Mouse (Mus musculus): Measurements from ENCODE around the gene Map3k3. TPM values are rescaled to one million over a fixed set of nuclear protein-coding genes. Genes with fewer than 3 reads are reported as not detected.
"Not testable (repeated sequence)": the region's sequence is repeated elsewhere in the genome, so short reads cannot be mapped to it uniquely, and the experiment has no call there.

The Map3k3 gene
- polyA plus RNA-seq, 1 experiment from 2014 or later = 43.9 TPM

- CTCF ChIA-PET = interaction anchor here (1.2 to 1.7 kb wide), 2 partner anchors 10 to 14 kb away, joined by 3 to 4 read pairs; no protein-coding TSS in a partner anchor
- ATAC-seq (peak; percentile 52), DNase-seq (ENCODE audit: low read depth, low spot score) (no peak)
- no peaks in the 10 kb centered on the region for H3K27me3 ChIP-seq
- no peak for TF ChIP-seq CTCF (IDR thresholded peaks at IDR 0.05)
- POLR2A ChIA-PET = interaction anchor here (1.1 kb wide), 1 partner anchor 17 kb away, joined by 3 read pairs; no protein-coding TSS in a partner anchor
- in situ Hi-C loops (cut with MboI; ENCODE audit: low pct_unique_long_range_greater_than_20kb) = no loop called here
Observed at GRCm38 (mm10) chr11:106192657-106193370, 108.4 kb downstream of the Map3k3 start.

GRCm38 (mm10) chr11:106193371-106194154 is 109.2 kb downstream of the Map3k3 start:
- CTCF ChIA-PET = interaction anchor here (1.2 to 1.7 kb wide), 4 partner anchors 9 to 15 kb away, joined by 3 to 5 read pairs (median 4); no protein-coding TSS in a partner anchor

GRCm38 (mm10) chr11:106194155-106194541 is 109.7 kb downstream of the Map3k3 start:
- DNase-seq (ENCODE audit: low read depth, low spot score) = no peak
- in situ Hi-C loops (cut with MboI; ENCODE audit: low pct_unique_long_range_greater_than_20kb) = no loop called here
- no peak for TF ChIP-seq CTCF (IDR thresholded peaks at IDR 0.05)
- ChIA-PET CTCF (interaction anchor here (1.2 to 1.7 kb wide), 3 partner anchors 12 to 16 kb away, joined by 3 to 5 read pairs (median 4); no protein-coding TSS in a partner anchor), POLR2A (interaction anchor here (1.0 to 1.9 kb wide), 2 partner anchors 33 to 46 kb away, joined by 3 to 6 read pairs; no protein-coding TSS in a partner anchor)
- no peak for ATAC-seq
- H3K27me3 ChIP-seq = no peaks in the 10 kb centered on the region

More at GRCm38 (mm10) chr11:106193371-106194154, 109.2 kb downstream of the Map3k3 start:
- no peaks in the 10 kb centered on the region for H3K27me3 ChIP-seq
- POLR2A ChIA-PET = interaction anchor here (1.0 to 1.9 kb wide), 2 partner anchors 32 to 45 kb away, joined by 3 to 6 read pairs; no protein-coding TSS in a partner anchor
- DNase-seq (ENCODE audit: low read depth, low spot score) (peak; percentile 87), ATAC-seq (peak; percentile 94)
- in situ Hi-C loops (cut with MboI; ENCODE audit: low pct_unique_long_range_greater_than_20kb) = no loop called here
- TF ChIP-seq CTCF (IDR thresholded peaks at IDR 0.05) = no peak

- H3K27me3 ChIP-seq = no peaks in the 10 kb centered on the region
- DNase-seq (ENCODE audit: low read depth, low spot score) (no peak), ATAC-seq (no peak)
- no peak for TF ChIP-seq CTCF (IDR thresholded peaks at IDR 0.05)
- POLR2A ChIA-PET = interaction anchor here (1.0 to 1.9 kb wide), 2 partner anchors 13 to 46 kb away, joined by 5 to 6 read pairs; no protein-coding TSS in a partner anchor
- CTCF ChIA-PET = interaction anchor here (1.3 kb wide), 1 partner anchor 13 kb away, joined by 5 read pairs; no protein-coding TSS in a partner anchor
- in situ Hi-C loops (cut with MboI; ENCODE audit: low pct_unique_long_range_greater_than_20kb) = no loop called here
Observed at GRCm38 (mm10) chr11:106194891-106195290, 110.5 kb downstream of the Map3k3 start.

GRCm38 (mm10) chr11:106195341-106195740 is 110.9 kb downstream of the Map3k3 start:
- in situ Hi-C loops (cut with MboI; ENCODE audit: low pct_unique_long_range_greater_than_20kb) = no loop called here
- TF ChIP-seq CTCF (IDR thresholded peaks at IDR 0.05) = no peak
- ATAC-seq (no peak), DNase-seq (ENCODE audit: low read depth, low spot score) (no peak)
- POLR2A ChIA-PET = interaction anchor here (1.0 kb wide), 1 partner anchor 13 kb away, joined by 5 read pairs; no protein-coding TSS in a partner anchor
- CTCF ChIA-PET = interaction anchor here (1.2 kb wide), 1 partner anchor 12 kb away, joined by 6 read pairs; no protein-coding TSS in a partner anchor
- no peaks in the 10 kb centered on the region for H3K27me3 ChIP-seq

- no peaks in the 10 kb centered on the region for H3K27me3 ChIP-seq
- POLR2A ChIA-PET = no interaction called here
- CTCF ChIA-PET = no interaction called here
- ATAC-seq (no peak), DNase-seq (ENCODE audit: low read depth, low spot score) (no peak)
- in situ Hi-C loops (cut with MboI; ENCODE audit: low pct_unique_long_range_greater_than_20kb) = no loop called here
- TF ChIP-seq CTCF (IDR thresholded peaks at IDR 0.05) = no peak
Observed at GRCm38 (mm10) chr11:106198277-106198676, 113.9 kb downstream of the Map3k3 start.

GRCm38 (mm10) chr11:106199997-106200396 is 115.6 kb downstream of the Map3k3 start:
- in situ Hi-C loops (cut with MboI; ENCODE audit: low pct_unique_long_range_greater_than_20kb); DNase-seq (ENCODE audit: low read depth, low spot score); CTCF ChIA-PET; ATAC-seq; H3K27me3 ChIP-seq; POLR2A ChIA-PET: not testable (repeated sequence)

- in situ Hi-C loops (cut with MboI; ENCODE audit: low pct_unique_long_range_greater_than_20kb) = no loop called here
- DNase-seq (ENCODE audit: low read depth, low spot score) = no peak
- ATAC-seq = no peak
- no peak for TF ChIP-seq CTCF (IDR thresholded peaks at IDR 0.05)
- ChIA-PET POLR2A (no interaction called here), CTCF (no interaction called here)
- no peaks in the 10 kb centered on the region for H3K27me3 ChIP-seq
Observed at GRCm38 (mm10) chr11:106200756-106201155, 116.3 kb downstream of the Map3k3 start.

GRCm38 (mm10) chr11:106201337-106202122 is 117.1 kb downstream of the Map3k3 start:
- ATAC-seq (no peak), DNase-seq (ENCODE audit: low read depth, low spot score) (no peak)
- TF ChIP-seq CTCF (IDR thresholded peaks at IDR 0.05) = no peak
- no peaks in the 10 kb centered on the region for H3K27me3 ChIP-seq
- ChIA-PET CTCF (no interaction called here), POLR2A (interaction anchor here (0.6 to 0.8 kb wide), 2 partner anchors 10 to 109 kb away, joined by 3 to 4 read pairs; no protein-coding TSS in a partner anchor)
- in situ Hi-C loops (cut with MboI; ENCODE audit: low pct_unique_long_range_greater_than_20kb) = no loop called here

- ChIA-PET CTCF (interaction anchor here (0.7 kb wide), 1 partner anchor 9 kb away, joined by 3 read pairs; no protein-coding TSS in a partner anchor), POLR2A (no interaction called here)
- no peaks in the 10 kb centered on the region for H3K27me3 ChIP-seq
- ATAC-seq (no peak), DNase-seq (ENCODE audit: low read depth, low spot score) (no peak)
- no peak for TF ChIP-seq CTCF (IDR thresholded peaks at IDR 0.05)
- in situ Hi-C loops (cut with MboI; ENCODE audit: low pct_unique_long_range_greater_than_20kb) = no loop called here
Observed at GRCm38 (mm10) chr11:106202123-106202465, 117.7 kb downstream of the Map3k3 start, which contains the start of gene Strada. Gene Strada (minus strand): TSS chr11:106202168.

Other genes with a start within 250 kb of the Map3k3 start
- 31.6 TPM for gene Cyb561, start 131.3 kb upstream of the Map3k3 start, polyA plus RNA-seq (2021)
- 0.33 TPM for gene Ace, start 116.7 kb upstream of the Map3k3 start, polyA plus RNA-seq (2021)
- gene Ace3, start 89.9 kb upstream of the Map3k3 start, polyA plus RNA-seq (2021) = not detected
- gene Kcnh6, start 76.5 kb upstream of the Map3k3 start, polyA plus RNA-seq (2021) = not detected
- 52.8 TPM for gene Dcaf7, start 47.7 kb upstream of the Map3k3 start, polyA plus RNA-seq (2021)
- gene Taco1, start 18.6 kb upstream of the Map3k3 start, polyA plus RNA-seq (2021) = 16.3 TPM
- gene Gm10840, start 76.2 kb downstream of the Map3k3 start, polyA plus RNA-seq (2021) = not detected
- 80.1 TPM for gene Limd2, start 76.2 kb downstream of the Map3k3 start, polyA plus RNA-seq (2021)
- gene Strada, start 117.6 kb downstream of the Map3k3 start, polyA plus RNA-seq (2021) = 23.3 TPM
- gene Ccdc47, start 131.7 kb downstream of the Map3k3 start, polyA plus RNA-seq (2021) = 136 TPM
- gene Ddx42, start 132.3 kb downstream of the Map3k3 start, polyA plus RNA-seq (2021) = 62.9 TPM
- 68.3 TPM for gene Ftsj3, start 171.5 kb downstream of the Map3k3 start, polyA plus RNA-seq (2021)
- gene Psmc5, start 171.5 kb downstream of the Map3k3 start, polyA plus RNA-seq (2021) = 181 TPM
- gene Smarcd2, start 188.4 kb downstream of the Map3k3 start, polyA plus RNA-seq (2021) = 56.4 TPM
- gene Tcam1, start 192.1 kb downstream of the Map3k3 start, polyA plus RNA-seq (2021) = 0.37 TPM
- not detected for gene Gh, start 217.3 kb downstream of the Map3k3 start, polyA plus RNA-seq (2021)
- 0.06 TPM for gene Cd79b, start 230.1 kb downstream of the Map3k3 start, polyA plus RNA-seq (2021)

Measured in Patski (cell line).